Mouse (Mus musculus): Measurements from ENCODE around the gene Aldh9a1.

The Aldh9a1 gene

GRCm38 (mm10) chr1:167383178-167383577 lies 33.4 kb downstream of the Aldh9a1 start:
- intact Hi-C loops (cut with DNase I): no loop called here

DNA sequence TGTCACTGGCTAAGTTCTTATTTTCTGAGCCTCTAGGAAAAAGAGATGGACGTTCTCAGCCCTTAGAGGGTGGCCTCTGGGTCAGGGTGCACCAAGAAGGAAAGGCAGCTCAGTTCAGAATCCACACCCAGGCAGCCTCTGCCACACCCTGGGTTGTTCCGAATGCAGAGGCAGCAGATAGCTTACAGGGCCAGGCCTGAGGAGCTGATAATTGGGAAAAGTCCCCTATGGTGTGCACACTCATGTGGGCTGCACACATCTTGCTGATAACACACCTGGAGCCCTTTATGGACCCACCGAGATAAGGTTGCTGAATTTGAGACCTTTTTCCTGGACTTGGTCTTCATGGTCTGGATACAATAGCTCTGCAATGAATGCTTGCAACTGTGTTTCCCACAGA lies 34.4 kb downstream of the Aldh9a1 start:
- intact Hi-C loops (cut with DNase I): no loop called here

GRCm38 (mm10) chr1:167385211-167385610 lies 35.4 kb downstream of the Aldh9a1 start:
- intact Hi-C loops (cut with DNase I): no loop called here

GRCm38 (mm10) chr1:167385636-167386035 lies 35.8 kb downstream of the Aldh9a1 start:
- intact Hi-C loops (cut with DNase I): no loop called here

DNA sequence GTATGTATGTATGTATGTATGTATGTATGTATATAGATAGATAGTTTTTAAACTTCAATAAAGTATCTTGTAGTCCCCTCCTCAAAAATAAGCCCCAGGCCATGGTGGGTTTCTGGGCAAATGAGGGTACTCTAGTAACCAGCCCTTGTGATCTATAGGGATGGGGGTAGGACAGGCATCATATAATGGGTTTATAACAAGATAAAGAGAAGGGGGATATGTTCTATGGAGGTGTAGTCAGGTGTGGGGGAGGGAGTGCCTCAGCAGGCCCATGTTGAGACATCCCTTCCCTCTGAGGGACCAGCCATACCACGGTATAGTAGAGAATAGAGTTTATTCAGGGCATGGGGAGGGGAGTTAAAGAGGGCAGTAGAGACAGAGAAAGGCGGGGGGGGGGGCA lies 36.7 kb downstream of the Aldh9a1 start:
- intact Hi-C loops (cut with DNase I): no loop called here

DNA sequence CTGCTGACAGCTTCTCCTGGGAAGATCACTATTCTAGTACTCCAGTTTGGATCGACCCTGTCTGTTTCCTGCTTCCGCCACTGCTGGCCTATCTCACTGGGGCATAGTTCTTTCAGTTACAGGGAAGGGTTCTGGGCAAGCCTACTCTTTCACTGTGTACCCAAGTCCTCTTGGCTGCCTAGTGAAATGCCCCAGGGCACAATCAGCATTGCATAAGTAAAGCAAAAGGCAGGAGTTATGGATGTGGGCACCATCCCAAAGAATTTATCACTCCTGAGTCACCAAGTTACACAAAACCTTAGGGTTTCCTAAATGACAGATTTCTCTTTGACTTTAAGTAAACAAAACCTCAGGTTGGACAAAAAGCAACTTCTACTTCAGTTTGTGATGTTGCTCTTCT lies 37.5 kb downstream of the Aldh9a1 start:
- intact Hi-C loops (cut with DNase I): no loop called here

DNA sequence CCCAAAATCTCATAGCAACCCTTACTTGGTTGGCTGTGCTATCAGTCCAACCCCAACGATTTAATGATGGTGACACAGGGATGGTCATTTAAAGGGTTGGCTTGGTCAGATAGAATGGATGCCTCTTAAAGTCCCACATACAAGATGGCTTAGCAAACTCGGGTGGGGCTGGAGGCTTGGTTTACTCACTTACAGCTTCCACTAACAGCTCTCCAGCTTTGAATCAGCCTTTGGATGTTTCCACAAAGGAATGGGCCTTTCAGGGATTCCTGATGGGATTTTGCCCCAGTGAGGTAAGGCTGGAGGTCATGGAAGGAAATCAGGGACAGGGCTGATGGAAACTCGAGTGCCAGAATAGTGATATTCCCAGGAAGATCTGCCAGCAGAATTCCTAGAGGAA lies 38.0 kb downstream of the Aldh9a1 start:
- intact Hi-C loops (cut with DNase I): no loop called here

DNA sequence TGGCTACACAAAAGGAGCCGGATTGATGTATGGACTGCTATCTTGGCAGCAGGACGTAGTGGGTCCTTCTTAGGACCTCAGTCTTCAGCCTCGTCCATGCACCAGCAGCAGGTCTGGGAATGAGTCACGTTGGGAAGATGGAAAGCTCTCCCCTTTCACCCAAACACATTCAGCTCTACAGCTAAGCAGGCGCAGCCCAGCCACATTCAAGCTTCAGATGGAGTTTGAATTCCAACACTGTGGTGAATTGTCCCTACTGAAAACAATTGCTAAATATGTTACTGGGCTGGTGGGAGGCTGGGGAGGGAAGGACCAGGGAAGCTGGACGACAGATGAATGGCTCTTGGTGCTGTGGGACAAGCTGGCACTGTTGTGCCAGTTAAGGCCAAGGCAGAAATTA lies 38.8 kb downstream of the Aldh9a1 start:
- intact Hi-C loops (cut with DNase I): no loop called here

DNA sequence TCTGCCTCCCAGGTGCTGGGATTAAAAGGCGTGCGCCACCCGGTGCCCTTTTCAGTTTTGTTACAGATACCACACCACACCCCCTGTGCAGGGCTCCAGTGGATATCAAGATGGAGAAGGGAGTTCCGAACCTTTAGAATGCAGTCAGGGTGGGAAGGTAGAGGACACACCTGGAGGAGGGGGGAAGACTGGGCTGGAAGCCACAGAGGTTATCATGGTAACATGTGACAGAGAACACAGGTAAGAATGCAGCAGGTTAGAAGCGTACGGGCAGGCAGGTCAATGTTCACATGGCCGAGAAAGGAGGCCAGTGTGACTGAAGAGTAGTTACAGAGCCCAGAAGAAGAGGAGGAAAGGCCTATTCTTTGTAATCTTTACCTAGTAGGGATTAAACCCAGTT lies 39.8 kb downstream of the Aldh9a1 start:
- intact Hi-C loops (cut with DNase I): no loop called here

DNA sequence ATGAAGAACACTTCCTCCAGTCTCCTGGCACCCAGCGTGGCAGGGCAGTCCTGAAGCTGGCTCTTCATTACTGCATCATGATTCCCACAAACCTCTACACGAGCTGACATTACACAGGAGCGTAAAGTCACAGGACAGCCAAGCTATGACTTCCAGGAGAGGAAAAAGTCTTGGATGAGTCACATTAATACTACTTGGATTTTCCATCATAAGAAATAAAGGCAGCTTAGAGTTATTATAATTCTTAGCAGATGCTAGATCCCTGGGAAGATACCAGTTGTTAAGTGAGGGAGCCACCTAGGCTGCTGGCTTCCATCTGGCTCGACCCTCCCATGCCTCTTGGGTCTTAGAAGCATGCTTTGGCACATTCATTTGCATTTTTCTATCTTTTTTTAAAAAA lies 40.6 kb downstream of the Aldh9a1 start:
- intact Hi-C loops (cut with DNase I): no loop called here

DNA sequence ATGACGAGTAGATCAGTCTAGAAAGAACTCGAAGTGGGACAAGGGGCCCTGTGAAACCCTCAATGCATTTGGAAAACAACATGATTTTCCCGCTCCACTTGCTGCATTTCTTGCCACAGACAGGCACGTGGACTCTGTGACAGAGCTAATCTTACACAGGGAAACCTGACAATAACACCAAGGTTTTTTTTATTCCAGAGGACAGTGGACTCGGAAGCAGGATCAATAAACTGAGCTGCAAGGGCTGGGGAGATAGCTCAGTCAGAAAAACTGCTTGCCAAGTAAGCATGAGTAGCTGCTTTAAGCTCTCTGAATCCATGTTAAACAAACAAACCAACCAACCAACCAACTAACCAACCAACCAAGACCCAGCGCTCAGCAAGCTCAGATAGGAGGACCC lies 41.5 kb downstream of the Aldh9a1 start:
- intact Hi-C loops (cut with DNase I): no loop called here

GRCm38 (mm10) chr1:167392031-167392640 lies 42.3 kb downstream of the Aldh9a1 start:
- intact Hi-C loops (cut with DNase I): no loop called here

DNA sequence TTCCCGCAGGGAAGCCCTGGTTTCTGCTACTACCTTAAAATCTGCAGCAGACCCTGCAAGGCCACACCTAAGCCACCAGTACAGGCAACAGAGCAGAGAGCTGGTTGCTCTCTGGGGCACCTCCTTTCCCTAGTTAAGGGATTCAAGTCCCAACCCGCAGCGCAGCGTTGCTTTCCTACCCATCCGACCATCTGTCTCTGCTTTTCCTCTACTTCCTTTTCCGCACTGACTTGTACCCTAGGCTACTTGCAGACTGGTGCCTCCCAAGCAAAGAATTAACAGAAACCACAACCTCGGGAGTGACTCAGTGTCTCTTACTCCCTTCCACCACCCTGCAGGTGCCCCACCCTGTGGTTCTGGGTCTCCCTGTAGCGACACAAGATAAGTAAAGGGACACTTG lies 42.9 kb downstream of the Aldh9a1 start:
- intact Hi-C loops (cut with DNase I): no loop called here

GRCm38 (mm10) chr1:167393281-167393680 lies 43.5 kb downstream of the Aldh9a1 start:
- intact Hi-C loops (cut with DNase I): no loop called here

GRCm38 (mm10) chr1:167393683-167394492 lies 44.1 kb downstream of the Aldh9a1 start, which contains the start of gene Mgst3:
Gene Mgst3 (minus strand): TSS chr1:167393841.
- intact Hi-C loops (cut with DNase I): no loop called here

DNA sequence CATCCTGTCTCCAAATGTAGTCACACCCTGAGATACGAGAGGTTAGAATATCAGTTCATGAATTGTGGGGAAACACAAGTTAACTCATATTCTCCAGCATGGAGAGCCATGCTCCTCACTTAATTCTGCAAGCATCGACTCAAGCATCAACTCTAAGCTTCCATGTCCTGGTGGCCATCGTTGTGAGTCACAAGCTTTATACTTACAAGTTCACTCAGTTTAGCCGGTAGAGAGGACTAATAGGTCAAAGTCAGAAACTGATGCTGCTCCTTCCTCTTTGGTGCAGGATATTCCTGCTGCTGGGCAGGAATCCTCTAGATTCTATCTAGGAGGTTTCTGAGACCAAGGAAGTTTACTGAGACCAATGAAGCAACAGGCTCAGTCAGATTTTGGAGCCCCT lies 55.4 kb downstream of the Aldh9a1 start:
- intact Hi-C loops (cut with DNase I): no loop called here

DNA sequence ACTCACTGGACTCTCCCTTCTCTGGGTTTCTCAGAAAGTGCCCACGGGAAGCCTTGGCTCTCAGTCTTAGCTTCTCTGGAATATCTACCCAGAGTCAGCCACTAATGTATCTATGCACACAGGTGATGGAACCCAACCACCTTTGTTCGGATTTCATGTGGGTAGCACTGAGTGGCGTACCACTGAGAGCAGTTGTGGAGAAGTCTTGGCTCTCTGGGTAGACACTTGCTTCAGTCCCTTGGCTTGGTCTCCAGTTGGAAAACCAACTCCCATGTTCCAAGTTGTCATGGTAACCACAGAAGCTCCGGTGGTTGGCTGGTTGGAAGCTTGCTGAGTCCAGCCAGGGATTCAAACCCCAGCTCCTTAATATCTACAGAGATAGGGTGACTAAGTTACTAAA lies 59.8 kb downstream of the Aldh9a1 start:
- intact Hi-C loops (cut with DNase I): no loop called here

DNA sequence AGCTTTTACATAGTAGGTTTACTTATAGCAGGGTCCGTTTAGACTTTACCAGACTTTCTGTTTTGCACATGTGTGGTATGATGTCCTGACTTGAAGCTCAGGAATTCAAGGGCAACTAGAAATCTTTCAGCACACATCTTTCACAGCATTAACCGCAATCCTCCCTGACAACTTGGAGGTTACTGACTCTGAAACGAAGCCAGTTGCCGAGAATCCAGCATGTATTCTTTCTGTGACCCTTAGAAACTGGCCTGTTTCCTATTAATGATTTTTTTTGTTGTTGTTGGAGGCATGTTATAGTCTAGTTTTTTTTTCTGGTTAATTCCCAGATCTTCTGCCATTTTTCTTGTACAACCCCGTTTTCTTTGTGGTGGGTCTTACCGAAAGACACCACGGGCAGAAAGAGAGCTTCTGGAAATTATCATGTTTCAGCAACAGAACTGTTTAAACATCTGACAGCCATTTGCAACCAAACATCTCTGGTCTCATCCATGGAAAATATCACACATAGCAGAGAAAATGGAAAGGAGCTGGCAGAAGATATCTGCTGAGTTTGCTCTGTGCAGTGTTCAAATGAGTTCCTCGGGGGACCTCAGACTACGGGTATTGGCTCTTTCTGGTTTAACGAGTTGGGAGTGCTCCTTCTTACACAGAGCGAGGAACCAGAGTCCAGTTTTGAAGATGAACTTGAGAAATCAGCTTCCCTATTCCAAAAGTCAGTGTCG lies 62.4 kb downstream of the Aldh9a1 start:
- intact Hi-C loops (cut with DNase I): loop anchor here (10.0 kb wide), 1 partner anchor 373 kb away; no protein-coding TSS in a partner anchor

GRCm38 (mm10) chr1:167414846-167415245 lies 65.1 kb downstream of the Aldh9a1 start:
- intact Hi-C loops (cut with DNase I): loop anchor here (2.0 to 10.0 kb wide), 2 partner anchors 222 to 370 kb away; no protein-coding TSS in a partner anchor

All from adrenal gland (tissue).